Mouse (Mus musculus) heart, postnatal 0 days (tissue): ENCODE data around the gene Enkd1. TPM values are rescaled to one million over a fixed set of nuclear protein-coding genes. Genes with fewer than 3 reads are reported as not detected.

Experiments used
- ATAC-seq: fragments of 200-750 bp; cut with Nextera tagmentation; 2 replicates; pipeline ENCODE4 v1.8.0; 2017; ENCODE audit warnings: low read depth, moderate number of reproducible peaks, moderate library complexity; ENCODE audit not compliant: insufficient read depth
- DNase-seq: peaks from one replicate; pipeline ENCODE4 v3.0.0-alpha.2; 2016; ENCODE audit warnings: low spot score
- H3K27ac ChIP-seq: fragments of 300-500 bp; sonication (generic); 2 replicates; pipeline ENCODE4 v1.5.1; 2014; ENCODE audit warnings: low read depth, mild to moderate bottlenecking
- H3K27me3 ChIP-seq: fragments of 300-500 bp; sonication (generic); 2 replicates; pipeline ENCODE4 v1.6.1; 2014; ENCODE audit warnings: low read length, mixed read lengths; ENCODE audit not compliant: control insufficient read depth, insufficient read depth
- H3K36me3 ChIP-seq: fragments of 300-500 bp; sonication (generic); replicated peaks from 2 replicates; pipeline ENCODE4 v1.6.1; 2014; ENCODE audit warnings: low read length, mixed read lengths; ENCODE audit not compliant: control insufficient read depth, insufficient read depth
- H3K4me1 ChIP-seq: fragments of 300-500 bp; sonication (generic); 2 replicates; pipeline ENCODE4 v1.6.1; 2014; ENCODE audit warnings: antibody characterized with exemption; ENCODE audit not compliant: control insufficient read depth, insufficient read depth
- H3K4me2 ChIP-seq: fragments of 300-500 bp; sonication (generic); 2 replicates; pipeline ENCODE4 v1.6.1; 2014; ENCODE audit warnings: low read depth, mild to moderate bottlenecking, low read length, moderate library complexity
- H3K4me3 ChIP-seq: fragments of 300-500 bp; sonication (generic); 2 replicates; pipeline ENCODE4 v1.5.1; 2014; ENCODE audit warnings: low read depth, low read length
- H3K9ac ChIP-seq: fragments of 300-500 bp; sonication (generic); replicated peaks from 2 replicates; pipeline ENCODE4 v1.6.1; 2014; ENCODE audit warnings: low read depth, low read length, mixed read lengths
- H3K9me3 ChIP-seq: fragments of 300-500 bp; sonication (generic); replicated peaks from 2 replicates; pipeline ENCODE4 v1.6.1; 2016; ENCODE audit warnings: low read length; ENCODE audit not compliant: control insufficient read depth
- CTCF ChIP-seq: IDR thresholded peaks from 2 replicates; pipeline ENCODE4 v1.5.1; 2016; ENCODE audit warnings: antibody characterized with exemption, control low read depth, low read depth
- EP300 ChIP-seq: IDR thresholded peaks from 2 replicates; pipeline ENCODE4 v1.6.1; 2016; ENCODE audit warnings: antibody characterized with exemption, low read depth
- WGBS: fragments of 180-500 bp; shearing (Covaris S2); extraction: QIAGEN DNeasy Blood & Tissue Kit; methylation state at CpG from one replicate; pipeline ENCODE4 v1.1.7; 2014; 5-methylcytosine and 5-hydroxymethylcytosine counted together
- polyA plus RNA-seq: library from polyadenylated mRNA; unstranded; fragments of >200 nt; fragmentation: Nextera tagmentation; extraction: Ambion mirVana; gene quantifications from 2 replicates; pipeline ENCODE4 v1.2.1, GENCODE M21; 2015
- total RNA-seq: library from RNA; depleted of rRNA; stranded (reverse); fragments of >200 nt; gene quantifications from 2 replicates; pipeline ENCODE4 v1.2.3, GENCODE M21; 2014; ENCODE audit warnings: low replicate concordance

Gene Enkd1
- total and polyA plus RNA-seq, 2 experiments from 2014 or later, result 4.0 to 11.1 TPM

GRCm38 (mm10) chr8:105739216-105739615 lies 31.2 kb upstream of the Enkd1 start:
- H3K36me3 ChIP-seq, result no peaks in the 10 kb centered on the region
- ATAC-seq (no peak), DNase-seq (no peak)
- WGBS, result 84% methylated on average over 5 of the region's 5 CpGs
- no peak overlapping the region for H3K27ac ChIP-seq
- H3K4me1 ChIP-seq, result no peaks in the 10 kb centered on the region
- TF ChIP-seq EP300, result no peak
- TF ChIP-seq CTCF, result no peak
- no peak overlapping the region for H3K4me2 ChIP-seq
- no peaks in the 10 kb centered on the region for H3K27me3 ChIP-seq
- H3K9me3 ChIP-seq, result no peaks in the 10 kb centered on the region
- H3K9ac ChIP-seq, result no peak overlapping the region
- no peak overlapping the region for H3K4me3 ChIP-seq

GRCm38 (mm10) chr8:105732186-105732585 lies 24.2 kb upstream of the Enkd1 start:
- no peak for TF ChIP-seq CTCF
- no peak for TF ChIP-seq EP300
- Histone ChIP-seq H3K36me3 (0 out of 2 replicates have a peak, but pooled peaks cover 4% of the 10 kb centered on the region), H3K27ac (no peak overlapping the region), H3K4me2 (no peak overlapping the region), H3K4me3 (no peak overlapping the region), H3K9ac (no peak overlapping the region), H3K4me1 (no peaks in the 10 kb centered on the region), H3K27me3 (no peaks in the 10 kb centered on the region), H3K9me3 (no peaks in the 10 kb centered on the region)
- 88% methylated on average over 5 of the region's 5 CpGs for WGBS
- ATAC-seq (no peak), DNase-seq (no peak)

- peak; percentile 83 for DNase-seq
- Histone ChIP-seq H3K4me1 (no peaks in the 10 kb centered on the region), H3K9me3 (no peaks in the 10 kb centered on the region), H3K9ac (0 out of 2 replicates have a peak overlapping the region, but pooled peaks have one; percentile 15), H3K27me3 (no peaks in the 10 kb centered on the region), H3K4me3 (no peak overlapping the region), H3K36me3 (0 out of 2 replicates have a peak, but pooled peaks cover 12% of the 10 kb centered on the region), H3K27ac (peak overlapping the region; percentile 86), H3K4me2 (peak overlapping the region; percentile 15; the same call in 1 of the 2 replicates)
- no peak for TF ChIP-seq CTCF
- peak; percentile 91 for TF ChIP-seq EP300
- peak; percentile 90 for ATAC-seq
- 68% methylated on average over 18 of the region's 18 CpGs for WGBS
Measured at GRCm38 (mm10) chr8:105727397-105728124, 19.6 kb upstream of the Enkd1 start.

GRCm38 (mm10) chr8:105725726-105726125 lies 17.7 kb upstream of the Enkd1 start:
- H3K4me2 ChIP-seq, result no peak overlapping the region
- no peak overlapping the region for H3K27ac ChIP-seq
- no peaks in the 10 kb centered on the region for H3K9me3 ChIP-seq
- H3K4me1 ChIP-seq, result no peaks in the 10 kb centered on the region
- H3K27me3 ChIP-seq, result no peaks in the 10 kb centered on the region
- no peak for ATAC-seq
- TF ChIP-seq EP300 (no peak), CTCF (no peak)
- 0 out of 2 replicates have a peak, but pooled peaks cover 12% of the 10 kb centered on the region for H3K36me3 ChIP-seq
- H3K4me3 ChIP-seq, result no peak overlapping the region
- H3K9ac ChIP-seq, result no peak overlapping the region
- WGBS, result 76% methylated on average over 5 of the region's 5 CpGs
- DNase-seq, result no peak

DNA sequence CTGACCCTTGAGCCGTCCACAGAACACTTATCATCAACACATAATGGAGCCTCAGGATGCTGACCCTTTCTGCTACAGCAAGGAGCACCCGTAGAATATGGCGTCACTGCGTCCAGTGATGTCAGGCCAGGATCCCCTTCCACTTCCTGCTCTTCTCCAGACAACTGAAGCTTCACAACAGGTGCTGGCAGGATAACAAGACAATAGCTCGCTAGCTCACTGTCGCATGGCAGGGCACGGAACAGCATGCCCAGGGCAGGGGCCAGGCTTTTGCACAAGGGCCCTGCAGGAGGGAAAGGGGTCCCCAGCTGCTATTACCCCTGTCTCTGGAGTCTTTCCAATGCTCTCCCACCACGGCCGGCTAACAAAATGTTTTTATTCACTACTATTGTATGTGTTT lies 14.9 kb upstream of the Enkd1 start:
- 89% methylated on average over 9 of the region's 9 CpGs for WGBS
- ATAC-seq, result no peak
- Histone ChIP-seq H3K36me3 (0 out of 2 replicates have a peak, but pooled peaks cover 10% of the 10 kb centered on the region), H3K4me3 (no peak overlapping the region), H3K9ac (no peak overlapping the region), H3K4me1 (no peaks in the 10 kb centered on the region), H3K27me3 (no peaks in the 10 kb centered on the region), H3K9me3 (no peaks in the 10 kb centered on the region), H3K4me2 (no peak overlapping the region), H3K27ac (no peak overlapping the region)
- TF ChIP-seq EP300 (no peak), CTCF (no peak)
- no peak for DNase-seq
